Mouse (Mus musculus) hindbrain, postnatal 0 days (tissue): ENCODE measurements around the gene Pxdn. TPM values are rescaled to one million over a fixed set of nuclear protein-coding genes. Genes with fewer than 3 reads are reported as not detected.

Experiments used
- ATAC-seq: fragments of 200-750 bp; cut with Nextera tagmentation; 2 replicates; pipeline ENCODE4 v1.8.0; 2017; ENCODE audit warnings: mild to moderate bottlenecking, moderate TSS enrichment, moderate library complexity
- DNase-seq: peaks from one replicate; pipeline ENCODE4 v3.0.0-alpha.2; 2015; ENCODE audit warnings: low spot score
- H3K27ac ChIP-seq: fragments of 300-500 bp; sonication (generic); 2 replicates; pipeline ENCODE4 v1.5.1; 2014; ENCODE audit warnings: mild to moderate bottlenecking
- H3K27me3 ChIP-seq: fragments of 300-500 bp; sonication (generic); 2 replicates; pipeline ENCODE4 v1.6.1; 2014; ENCODE audit warnings: low read length, mixed read lengths; ENCODE audit not compliant: insufficient read depth
- H3K36me3 ChIP-seq: fragments of 300-500 bp; sonication (generic); 2 replicates; pipeline ENCODE4 v1.6.1; 2014; ENCODE audit warnings: low read length, mixed read lengths; ENCODE audit not compliant: insufficient read depth
- H3K4me1 ChIP-seq: fragments of 300-500 bp; sonication (generic); 2 replicates; pipeline ENCODE4 v1.6.1; 2014; ENCODE audit warnings: antibody characterized with exemption, low read length, mixed read lengths; ENCODE audit not compliant: insufficient read depth
- H3K4me2 ChIP-seq: fragments of 300-500 bp; sonication (generic); 2 replicates; pipeline ENCODE4 v1.6.1; 2014; ENCODE audit warnings: low read depth, mild to moderate bottlenecking, low read length, moderate library complexity, mixed read lengths
- H3K4me3 ChIP-seq: fragments of 300-500 bp; sonication (generic); 2 replicates; pipeline ENCODE4 v1.5.1; 2014; ENCODE audit warnings: low read length
- H3K9ac ChIP-seq: fragments of 300-500 bp; sonication (generic); replicated peaks from 2 replicates; pipeline ENCODE4 v1.6.1; 2014; ENCODE audit warnings: mild to moderate bottlenecking, low read length, moderate library complexity, mixed read lengths
- H3K9me3 ChIP-seq: fragments of 300-500 bp; sonication (generic); 2 replicates; pipeline ENCODE4 v1.6.1; 2016; ENCODE audit warnings: low read length, mixed read lengths
- CTCF ChIP-seq: IDR thresholded peaks from 2 replicates; pipeline ENCODE4 v1.5.1; 2016; ENCODE audit warnings: antibody characterized with exemption, control low read depth, low read depth
- WGBS: fragments of 180-500 bp; shearing (Covaris S2); extraction: QIAGEN DNeasy Blood & Tissue Kit; methylation state at CpG from one replicate; pipeline ENCODE4 v1.1.7; 2014; 5-methylcytosine and 5-hydroxymethylcytosine counted together
- polyA plus RNA-seq: library from polyadenylated mRNA; unstranded; fragments of >200 nt; fragmentation: Nextera tagmentation; extraction: Ambion mirVana; gene quantifications from 2 replicates; pipeline ENCODE4 v1.2.1, GENCODE M21; 2015
- total RNA-seq: library from RNA; depleted of rRNA; stranded (reverse); fragments of >200 nt; gene quantifications from 2 replicates; pipeline ENCODE4 v1.2.3, GENCODE M21; 2014

Pxdn gene
- total and polyA plus RNA-seq, 2 experiments from 2014 or later: 15.7 to 72.1 TPM

GRCm38 (mm10) chr12:30006586-30006985 lies 69.2 kb downstream of the Pxdn start:
- peaks cover 30% of the 10 kb centered on the region for H3K36me3 ChIP-seq

DNA sequence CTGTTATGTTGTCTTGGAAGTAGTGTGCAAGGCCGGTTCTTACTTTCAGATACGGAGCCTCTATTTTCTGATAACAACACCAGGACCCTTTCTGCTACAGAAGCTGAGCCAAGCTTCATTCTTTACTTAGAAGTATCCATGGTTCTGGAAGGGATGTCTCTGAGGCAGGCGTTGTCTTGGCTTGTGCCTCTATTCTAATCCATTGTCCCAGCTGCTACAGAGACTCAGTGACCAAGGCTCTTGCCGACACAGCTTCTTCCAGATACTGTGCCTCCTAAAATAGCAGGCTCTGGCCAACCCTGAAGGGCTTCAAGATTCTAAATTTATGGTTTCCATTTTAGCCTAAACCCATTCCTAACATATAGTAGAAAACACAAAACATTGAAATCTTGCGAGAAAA lies 71.3 kb downstream of the Pxdn start:
- 59% methylated on average over 5 of the region's 5 CpGs for WGBS
- no peak overlapping the region for H3K27ac ChIP-seq

More at GRCm38 (mm10) chr12:30006586-30006985, 69.2 kb downstream of the Pxdn start:
- H3K9ac ChIP-seq: no peak overlapping the region
- H3K27ac ChIP-seq: no peak overlapping the region
- TF ChIP-seq CTCF: no peak
- H3K4me2 ChIP-seq: no peak overlapping the region
- peaks cover 5% of the 10 kb centered on the region; the same call in 1 of the 2 replicates for H3K4me1 ChIP-seq
- ATAC-seq (no peak), DNase-seq (no peak)
- WGBS: 76% methylated on average over 9 of the region's 9 CpGs
- H3K9me3 ChIP-seq: no peaks in the 10 kb centered on the region
- no peaks in the 10 kb centered on the region for H3K27me3 ChIP-seq
- H3K4me3 ChIP-seq: no peak overlapping the region

GRCm38 (mm10) chr12:30015501-30015900 lies 78.1 kb downstream of the Pxdn start:
- WGBS: 80% methylated on average over 9 of the region's 9 CpGs
- DNase-seq (no peak), ATAC-seq (no peak)
- TF ChIP-seq CTCF: no peak
- Histone ChIP-seq H3K4me3 (no peak overlapping the region), H3K36me3 (peaks cover 35% of the 10 kb centered on the region), H3K9ac (no peak overlapping the region), H3K4me1 (no peaks in the 10 kb centered on the region), H3K27me3 (no peaks in the 10 kb centered on the region), H3K9me3 (no peaks in the 10 kb centered on the region), H3K27ac (no peak overlapping the region), H3K4me2 (no peak overlapping the region)

More for the DNA sequence above, 71.3 kb downstream of the Pxdn start:
- TF ChIP-seq CTCF: no peak
- Histone ChIP-seq H3K4me3 (no peak overlapping the region), H3K4me1 (peaks cover 5% of the 10 kb centered on the region; the same call in 1 of the 2 replicates), H3K4me2 (no peak overlapping the region), H3K9ac (no peak overlapping the region), H3K9me3 (no peaks in the 10 kb centered on the region), H3K36me3 (peaks cover 33% of the 10 kb centered on the region), H3K27me3 (no peaks in the 10 kb centered on the region)
- ATAC-seq (no peak), DNase-seq (no peak)

GRCm38 (mm10) chr12:30017131-30017530 lies 79.7 kb downstream of the Pxdn start:
- H3K27ac ChIP-seq: no peak overlapping the region
- 67% methylated on average over 3 of the region's 3 CpGs for WGBS
- no peak for TF ChIP-seq CTCF
- H3K9me3 ChIP-seq: no peaks in the 10 kb centered on the region
- H3K36me3 ChIP-seq: peaks cover 30% of the 10 kb centered on the region
- no peaks in the 10 kb centered on the region for H3K27me3 ChIP-seq
- no peak overlapping the region for H3K4me2 ChIP-seq
- H3K4me1 ChIP-seq: no peaks in the 10 kb centered on the region
- no peak for ATAC-seq
- no peak overlapping the region for H3K9ac ChIP-seq
- peak; percentile 34 for DNase-seq
- H3K4me3 ChIP-seq: no peak overlapping the region

- no peaks in the 10 kb centered on the region for H3K9me3 ChIP-seq
- DNase-seq (no peak), ATAC-seq (no peak)
- no peaks in the 10 kb centered on the region for H3K4me1 ChIP-seq
- H3K4me3 ChIP-seq: no peak overlapping the region
- no peak overlapping the region for H3K9ac ChIP-seq
- no peak for TF ChIP-seq CTCF
- no peaks in the 10 kb centered on the region for H3K27me3 ChIP-seq
- no peak overlapping the region for H3K27ac ChIP-seq
- peaks cover 3% of the 10 kb centered on the region; the same call in 1 of the 2 replicates for H3K36me3 ChIP-seq
- no peak overlapping the region for H3K4me2 ChIP-seq
Measured at GRCm38 (mm10) chr12:30020447-30020846, 83.0 kb downstream of the Pxdn start.

DNA sequence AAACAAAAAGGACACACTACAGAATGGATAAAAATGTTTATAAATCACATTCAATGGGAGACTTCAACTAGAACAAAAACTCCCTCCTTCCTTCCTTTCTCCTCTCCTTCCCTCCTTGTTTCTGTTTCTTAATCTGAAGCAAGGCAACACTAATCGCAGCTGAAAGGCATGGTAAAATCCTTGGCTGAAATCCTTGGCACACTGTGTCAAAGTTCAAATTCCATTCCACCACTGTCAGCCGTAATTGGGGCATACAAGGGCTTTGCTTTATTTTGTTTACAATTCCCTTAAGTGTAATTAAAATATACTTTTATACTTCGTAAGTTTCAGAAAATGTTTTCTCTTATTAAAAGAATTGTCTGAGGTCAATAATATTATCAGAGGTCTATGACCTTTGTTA lies 86.1 kb downstream of the Pxdn start:
- no peaks in the 10 kb centered on the region for H3K4me1 ChIP-seq
- H3K27me3 ChIP-seq: no peaks in the 10 kb centered on the region
- no peaks in the 10 kb centered on the region for H3K36me3 ChIP-seq
- no peaks in the 10 kb centered on the region for H3K9me3 ChIP-seq
- ATAC-seq (no peak), DNase-seq (peak; percentile 36)
- H3K4me3 ChIP-seq: no peak overlapping the region
- WGBS: 37% methylated on average over 3 of the region's 3 CpGs
- TF ChIP-seq CTCF: no peak
- H3K27ac ChIP-seq: no peak overlapping the region
- H3K4me2 ChIP-seq: no peak overlapping the region
- no peak overlapping the region for H3K9ac ChIP-seq

DNA sequence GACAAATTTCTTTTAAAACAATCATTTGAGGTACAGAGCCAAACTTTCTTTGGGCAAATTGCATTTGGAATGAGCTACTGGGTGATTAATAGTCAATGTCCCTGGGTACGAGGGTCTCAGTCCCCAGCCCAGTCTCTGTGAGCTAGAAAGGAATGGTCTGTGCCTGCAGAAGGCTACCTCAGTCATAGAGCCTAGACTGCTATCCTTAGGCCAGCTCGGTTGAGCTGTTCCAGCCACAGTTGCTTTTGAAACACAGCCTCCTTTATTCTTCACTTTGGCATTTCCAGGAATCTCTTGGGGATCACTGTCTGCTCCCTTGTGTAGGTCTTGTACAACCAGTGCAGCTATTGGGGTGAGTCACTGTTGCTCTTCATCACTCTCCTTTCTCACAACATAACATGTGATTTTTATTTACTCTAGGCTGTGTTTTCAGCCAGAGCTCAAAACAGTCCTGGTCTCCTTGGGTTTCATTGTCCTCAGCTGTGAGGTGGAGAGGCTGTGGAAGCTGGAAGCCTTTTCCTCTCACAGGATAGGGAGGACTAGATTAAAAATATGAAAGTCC lies 86.9 kb downstream of the Pxdn start:
- Histone ChIP-seq H3K4me3 (no peak overlapping the region), H3K27me3 (no peaks in the 10 kb centered on the region), H3K27ac (no peak overlapping the region), H3K4me2 (no peak overlapping the region), H3K36me3 (no peaks in the 10 kb centered on the region), H3K9ac (no peak overlapping the region), H3K9me3 (no peaks in the 10 kb centered on the region), H3K4me1 (no peaks in the 10 kb centered on the region)
- TF ChIP-seq CTCF: no peak
- 47% methylated on average over 2 of the region's 2 CpGs for WGBS
- ATAC-seq (peak; percentile 53; the same call in 1 of the 2 replicates), DNase-seq (no peak)
